Mouse (Mus musculus) limb, embryonic 10.5 days (tissue): ENCODE results near the gene Sem1. TPM values are rescaled to one million over a fixed set of nuclear protein-coding genes. Genes with fewer than 3 reads are reported as not detected.
"Not testable (repeated sequence)": the region's sequence is repeated elsewhere in the genome, so short reads cannot be mapped to it uniquely, and the experiment has no call there.

Experiments
- DNase-seq: peaks from one replicate; pipeline ENCODE4 v3.0.0-alpha.2; 2017; ENCODE audit warnings: low spot score
- H3K27ac ChIP-seq: fragments of 300-500 bp; sonication (generic); 2 replicates; pipeline ENCODE4 v1.5.1; 2016; ENCODE audit warnings: mild to moderate bottlenecking
- H3K27me3 ChIP-seq: fragments of 300-500 bp; sonication (generic); 2 replicates; pipeline ENCODE4 v1.6.1; 2016; ENCODE audit warnings: low read depth, mild to moderate bottlenecking; ENCODE audit not compliant: poor library complexity, severe bottlenecking
- H3K36me3 ChIP-seq: fragments of 300-500 bp; sonication (generic); 2 replicates; pipeline ENCODE4 v1.6.1; 2016; ENCODE audit warnings: mild to moderate bottlenecking, moderate library complexity
- H3K4me1 ChIP-seq: fragments of 300-500 bp; sonication (generic); 2 replicates; pipeline ENCODE4 v1.6.1; 2016
- H3K4me3 ChIP-seq: fragments of 300-500 bp; sonication (generic); 2 replicates; pipeline ENCODE4 v1.5.1; 2016; ENCODE audit warnings: mild to moderate bottlenecking, moderate library complexity
- H3K9me3 ChIP-seq: fragments of 300-500 bp; sonication (generic); replicated peaks from 2 replicates; pipeline ENCODE4 v1.6.1; 2016; ENCODE audit warnings: mild to moderate bottlenecking
- WGBS: fragments of 180-500 bp; shearing (Covaris S2); methylation state at CpG from one replicate; pipeline ENCODE4 v1.1.7; 2016; 5-methylcytosine and 5-hydroxymethylcytosine counted together
- polyA plus RNA-seq: library from polyadenylated mRNA; unstranded; fragments of >200 nt; fragmentation: Nextera tagmentation; extraction: Ambion mirVana; gene quantifications from 2 replicates; pipeline ENCODE4 v1.2.1, GENCODE M21; 2016

The Sem1 gene
- polyA plus RNA-seq, 1 experiment from 2014 or later = 257 TPM

DNA sequence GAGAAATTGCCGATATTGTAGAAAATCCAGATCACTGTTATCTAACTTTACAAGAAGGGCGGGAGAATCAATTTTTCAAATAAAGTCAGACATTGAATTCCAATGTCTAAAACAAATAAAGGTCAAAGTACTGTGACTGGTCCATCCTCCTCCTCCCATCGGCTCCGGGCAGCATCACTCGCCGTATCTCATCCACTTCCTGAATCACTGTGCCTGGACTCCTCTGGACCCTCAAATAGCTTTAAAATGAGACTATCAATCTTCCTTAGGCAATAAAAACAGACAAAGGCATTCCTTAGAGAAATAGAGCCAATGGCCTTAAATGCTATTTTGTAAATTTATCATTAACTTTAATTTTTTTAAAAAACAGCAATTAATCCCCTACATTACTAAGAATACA lies 26.5 kb downstream of the Sem1 start:
- Histone ChIP-seq H3K4me1 (peaks cover 4% of the 10 kb centered on the region), H3K4me3 (no peak overlapping the region), H3K27me3 (no peaks in the 10 kb centered on the region), H3K9me3 (no peaks in the 10 kb centered on the region), H3K27ac (no peak overlapping the region), H3K36me3 (peaks cover 25% of the 10 kb centered on the region)
- 50% methylated on average over 6 of the region's 6 CpGs for WGBS
- DNase-seq = no peak

DNA sequence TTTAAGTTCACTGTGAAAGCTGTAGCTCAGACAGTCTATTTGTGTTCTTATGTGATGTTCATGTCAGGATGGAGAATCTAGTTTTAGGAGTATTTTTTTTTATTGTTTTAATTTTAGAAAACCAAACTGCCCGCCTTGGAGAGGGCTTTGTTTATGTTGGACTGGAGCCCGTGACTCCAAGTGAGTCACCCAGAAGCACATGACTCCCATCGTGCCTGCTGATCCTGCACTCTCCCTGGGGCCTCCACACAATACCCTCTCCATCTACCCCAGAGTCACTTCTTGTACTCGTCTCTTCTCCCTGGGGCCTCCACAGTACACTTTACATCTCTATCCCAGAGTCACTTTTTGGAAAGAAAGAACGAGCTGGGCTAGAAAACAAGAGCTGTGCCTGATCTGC lies 30.5 kb downstream of the Sem1 start:
- no peak overlapping the region for H3K4me3 ChIP-seq
- DNase-seq = no peak
- no peaks in the 10 kb centered on the region for H3K36me3 ChIP-seq
- H3K27me3 ChIP-seq = no peaks in the 10 kb centered on the region
- peaks cover 9% of the 10 kb centered on the region for H3K4me1 ChIP-seq
- no peaks in the 10 kb centered on the region for H3K9me3 ChIP-seq
- no peak overlapping the region for H3K27ac ChIP-seq
- 78% methylated on average over 5 of the region's 5 CpGs for WGBS

DNA sequence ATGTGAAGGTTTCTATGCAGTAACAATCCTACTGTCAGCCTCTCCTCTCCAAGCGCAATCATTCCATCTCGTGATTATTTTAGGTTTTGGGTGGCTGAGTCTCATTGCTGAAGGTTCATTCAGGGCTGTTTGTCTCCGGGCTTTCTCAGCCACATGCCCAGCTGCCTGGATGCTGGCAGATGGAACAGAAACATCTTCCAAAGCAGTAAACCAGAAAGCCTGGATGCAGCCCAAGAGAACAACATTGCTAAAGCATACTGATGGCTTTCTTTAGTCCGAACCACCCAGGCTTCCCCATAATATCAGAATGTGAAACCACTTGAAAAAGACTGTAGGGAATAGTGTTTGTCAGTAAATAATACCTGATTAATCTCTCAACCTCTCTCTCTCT lies 34.2 kb downstream of the Sem1 start:
- WGBS = 82% methylated on average over 4 of the region's 4 CpGs
- H3K4me1 ChIP-seq = peaks cover 9% of the 10 kb centered on the region

DNA sequence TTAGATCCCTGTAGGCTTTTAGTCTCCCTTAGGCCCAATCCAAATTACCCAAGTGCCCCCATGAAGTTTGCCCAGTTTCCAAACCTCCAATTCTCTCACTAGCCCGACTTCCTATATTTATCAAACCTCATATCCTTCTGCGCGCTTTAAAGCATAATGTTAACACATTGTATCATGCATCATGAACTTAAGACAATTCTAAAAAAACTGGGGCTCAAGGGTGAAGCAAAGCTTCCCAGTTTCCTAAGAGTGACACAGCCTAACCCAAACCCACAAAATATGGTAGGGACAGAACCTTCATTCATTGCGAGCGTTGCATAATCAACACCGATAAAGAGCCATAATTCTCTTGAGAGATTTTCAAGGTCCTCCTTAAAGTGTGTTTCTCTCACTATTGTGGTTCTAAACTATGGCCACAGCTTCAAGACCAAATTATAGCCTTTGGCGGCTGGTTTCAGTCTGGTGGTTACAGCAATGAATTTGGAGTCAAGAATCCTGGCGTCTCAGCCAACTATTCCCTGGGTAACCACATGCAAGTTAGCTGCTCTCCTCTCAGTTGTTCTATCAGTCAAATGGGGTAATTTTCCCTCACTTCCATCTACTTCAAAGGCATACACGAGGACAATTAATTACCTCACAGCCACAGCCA lies 34.7 kb downstream of the Sem1 start:
- Histone ChIP-seq H3K36me3 (no peaks in the 10 kb centered on the region), H3K4me3 (no peak overlapping the region), H3K9me3 (no peaks in the 10 kb centered on the region), H3K4me1 (peaks cover 9% of the 10 kb centered on the region), H3K27me3 (no peaks in the 10 kb centered on the region), H3K27ac (no peak overlapping the region)
- no peak for DNase-seq
- WGBS = 90% methylated on average over 9 of the region's 9 CpGs

More for the DNA sequence above, 34.2 kb downstream of the Sem1 start:
- H3K4me3 ChIP-seq = no peak overlapping the region
- DNase-seq = no peak
- H3K27ac ChIP-seq = no peak overlapping the region
- no peaks in the 10 kb centered on the region for H3K27me3 ChIP-seq
- H3K36me3 ChIP-seq = no peaks in the 10 kb centered on the region
- no peaks in the 10 kb centered on the region for H3K9me3 ChIP-seq

DNA sequence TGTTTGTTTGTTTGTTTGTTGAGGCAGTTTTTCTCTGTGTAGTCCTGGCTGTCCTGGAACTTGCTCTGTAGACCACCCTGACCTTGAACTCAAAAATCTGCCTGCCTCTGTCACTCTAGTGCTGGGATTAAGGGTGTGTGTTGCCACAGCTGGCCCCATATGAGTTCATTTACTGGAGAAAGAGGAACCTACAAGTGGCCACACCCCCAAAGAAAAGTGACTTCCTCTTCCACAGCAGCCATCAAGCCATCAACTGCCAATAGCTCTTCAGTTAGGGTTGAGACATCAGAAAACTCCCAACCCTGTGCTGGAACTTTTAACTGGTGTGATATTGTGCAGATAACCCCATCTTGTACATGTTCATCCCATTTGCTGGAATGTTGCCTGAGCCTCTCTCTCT lies 36.3 kb downstream of the Sem1 start:
- H3K27me3 ChIP-seq = no peaks in the 10 kb centered on the region
- no peak for DNase-seq
- H3K27ac ChIP-seq = no peak overlapping the region
- no peak overlapping the region for H3K4me3 ChIP-seq
- H3K4me1 ChIP-seq = peaks cover 7% of the 10 kb centered on the region
- no peaks in the 10 kb centered on the region for H3K9me3 ChIP-seq
- no peaks in the 10 kb centered on the region for H3K36me3 ChIP-seq

DNA sequence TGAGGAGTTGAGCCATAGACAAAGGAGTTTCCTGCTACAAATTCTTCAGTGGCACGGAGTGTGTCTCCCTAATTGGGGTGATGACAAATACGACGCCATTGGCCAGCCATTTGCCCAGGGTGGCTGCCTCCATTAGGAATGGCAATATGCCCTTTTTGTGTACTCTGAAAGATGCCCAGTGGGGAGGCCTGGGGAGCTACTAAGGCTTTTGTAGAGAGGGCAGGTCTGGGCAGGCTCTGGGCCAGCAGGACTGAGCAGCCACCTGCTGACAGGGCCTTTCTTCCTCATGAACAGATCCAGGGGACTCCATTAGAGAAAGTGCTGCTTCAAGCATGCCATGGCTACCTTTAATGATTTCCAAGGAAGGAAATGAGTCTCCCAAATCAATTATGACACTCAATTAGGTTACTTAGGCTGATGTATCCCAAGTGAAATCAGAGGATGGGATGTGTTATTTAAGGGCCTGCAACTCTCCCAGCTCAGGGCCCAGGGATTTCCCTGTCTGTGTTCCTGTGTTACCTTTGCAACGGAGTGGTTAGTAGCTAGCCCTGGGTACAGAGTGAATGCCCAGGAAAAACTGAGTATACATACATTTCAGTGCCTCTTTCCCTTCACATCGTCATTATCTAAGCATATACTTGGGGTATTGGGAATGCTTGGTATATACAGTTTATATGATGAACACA lies 41.5 kb downstream of the Sem1 start:
- WGBS = 71% methylated on average over 5 of the region's 5 CpGs

DNA sequence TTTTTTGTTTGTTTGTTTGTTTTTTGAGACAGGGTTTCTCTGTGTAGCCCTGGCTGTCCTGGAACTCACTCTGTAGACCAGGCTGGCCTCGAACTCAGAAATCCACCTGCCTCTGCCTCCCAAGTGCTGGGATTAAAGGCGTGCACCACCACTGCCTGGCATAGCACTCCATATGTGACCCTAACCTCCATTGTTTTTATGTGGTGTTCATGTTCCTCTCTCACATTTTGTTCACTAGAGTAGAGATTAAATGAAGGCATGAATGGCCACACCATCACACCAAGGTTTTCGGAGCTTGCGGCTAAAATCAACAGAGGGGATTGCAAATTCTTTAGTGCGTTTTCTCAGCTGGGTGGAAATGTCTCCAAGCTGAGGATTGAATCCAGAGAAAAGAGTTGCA lies 42.1 kb downstream of the Sem1 start:
- not testable (repeated sequence) for H3K36me3 ChIP-seq, H3K4me1 ChIP-seq, H3K27ac ChIP-seq, H3K4me3 ChIP-seq, H3K27me3 ChIP-seq, DNase-seq, H3K9me3 ChIP-seq
- WGBS = 93% methylated on average over 5 of the region's 5 CpGs

More for the DNA sequence above, 41.5 kb downstream of the Sem1 start:
- Histone ChIP-seq H3K36me3 (no peaks in the 10 kb centered on the region), H3K9me3 (no peaks in the 10 kb centered on the region), H3K27ac (no peak overlapping the region), H3K27me3 (no peaks in the 10 kb centered on the region), H3K4me1 (no peaks in the 10 kb centered on the region), H3K4me3 (no peak overlapping the region)
- DNase-seq = no peak
